Mouse (Mus musculus) kidney, adult 18-20 months (tissue): ENCODE results near the gene Polr2b.
A peak's percentile ranks its signal among the peaks of the same experiment; 100 is the strongest.

ENCODE experiments used
- DNase-seq: peaks from one replicate; pipeline ENCODE4 v3.0.0; 2021

The Polr2b gene

GRCm38 (mm10) chr5:77301296-77301903 is 8.5 kb upstream of the Polr2b start:
- no peak for DNase-seq

GRCm38 (mm10) chr5:77307821-77308553 is 2.0 kb upstream of the Polr2b start:
- DNase-seq, result no peak

GRCm38 (mm10) chr5:77309051-77309906 is 668 bp upstream of the Polr2b start:
- DNase-seq, result no peak

GRCm38 (mm10) chr5:77314206-77314605 is 4.3 kb downstream of the Polr2b start:
- no peak for DNase-seq

GRCm38 (mm10) chr5:77314986-77315385 is 5.0 kb downstream of the Polr2b start:
- DNase-seq, result no peak

GRCm38 (mm10) chr5:77324936-77325335 is 15.0 kb downstream of the Polr2b start:
- no peak for DNase-seq

GRCm38 (mm10) chr5:77330154-77330553 is 20.2 kb downstream of the Polr2b start:
- DNase-seq, result no peak

GRCm38 (mm10) chr5:77340033-77340432 is 30.1 kb downstream of the Polr2b start:
- no peak for DNase-seq

GRCm38 (mm10) chr5:77348901-77349300 is 39.0 kb downstream of the Polr2b start:
- no peak for DNase-seq

- no peak for DNase-seq
Measured at GRCm38 (mm10) chr5:77349971-77350658, 40.2 kb downstream of the Polr2b start.

GRCm38 (mm10) chr5:77351691-77352090 is 41.7 kb downstream of the Polr2b start:
- peak; percentile 50 for DNase-seq

- peak; percentile 95 for DNase-seq
Measured at GRCm38 (mm10) chr5:77354361-77354787, 44.4 kb downstream of the Polr2b start.

- DNase-seq, result peak; percentile 49
Measured at GRCm38 (mm10) chr5:77355307-77356265, 45.6 kb downstream of the Polr2b start.

- DNase-seq, result peak; percentile 89
Measured at GRCm38 (mm10) chr5:77357405-77358149, 47.6 kb downstream of the Polr2b start.

GRCm38 (mm10) chr5:77358347-77358746 is 48.4 kb downstream of the Polr2b start:
- peak; percentile 62 for DNase-seq

GRCm38 (mm10) chr5:77359971-77360370 is 50.0 kb downstream of the Polr2b start:
- no peak for DNase-seq

GRCm38 (mm10) chr5:77361006-77361405 is 51.1 kb downstream of the Polr2b start:
- DNase-seq, result no peak

GRCm38 (mm10) chr5:77362120-77362519 is 52.2 kb downstream of the Polr2b start:
- DNase-seq, result no peak

GRCm38 (mm10) chr5:77363650-77364049 is 53.7 kb downstream of the Polr2b start:
- no peak for DNase-seq

- no peak for DNase-seq
Measured at GRCm38 (mm10) chr5:77364443-77365038, 54.6 kb downstream of the Polr2b start.

- no peak for DNase-seq
Measured at GRCm38 (mm10) chr5:77366313-77366712, 56.4 kb downstream of the Polr2b start.
